Mouse (Mus musculus): ENCODE data around the gene Psrc1.

Gene Psrc1

DNA sequence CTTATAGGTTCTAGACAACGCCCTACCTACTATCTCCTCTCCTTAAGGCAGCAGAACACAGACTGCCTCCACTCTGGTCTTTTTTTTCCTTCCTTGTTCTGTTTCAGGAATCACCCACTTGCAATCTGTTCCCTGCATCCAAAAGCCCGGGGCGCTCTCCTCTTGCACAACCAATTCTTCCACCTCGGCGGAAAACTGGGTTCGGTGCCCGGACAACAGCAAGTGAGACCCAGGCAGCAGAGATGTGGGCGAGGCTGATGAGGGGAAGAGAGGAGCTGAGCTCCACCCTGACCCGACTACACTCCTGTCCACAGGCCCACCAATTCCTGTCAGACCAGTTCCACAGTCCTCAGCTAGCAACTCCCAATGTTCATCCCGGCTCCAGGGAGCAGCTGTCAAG, 2.5 kb downstream of the Psrc1 start:
- no peak for DNase-seq (ENCODE audit: low spot score)

DNA sequence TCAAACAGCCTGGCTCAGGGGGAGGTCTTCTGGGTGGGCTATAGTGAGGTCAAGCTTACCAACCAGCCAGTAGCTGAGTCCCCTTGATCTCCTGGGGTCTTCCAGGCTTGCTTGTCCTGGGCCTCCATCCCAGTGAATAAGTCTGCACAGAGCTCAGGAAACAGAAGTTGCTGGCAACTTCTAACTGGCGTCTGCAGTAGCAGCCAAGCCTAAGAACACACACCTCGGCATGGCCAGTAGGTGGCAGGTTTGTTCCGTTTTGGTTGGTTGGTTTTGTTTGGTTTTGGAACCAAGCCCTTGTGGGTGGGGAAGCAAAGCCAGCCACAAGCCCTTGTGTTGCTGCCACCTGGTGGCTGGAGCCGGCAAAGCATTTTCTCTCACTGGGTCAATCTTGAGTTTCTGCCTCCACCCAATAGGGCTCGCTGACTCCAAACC, 5.5 kb downstream of the Psrc1 start:
- DNase-seq (ENCODE audit: low spot score) = peak; percentile 98

DNA sequence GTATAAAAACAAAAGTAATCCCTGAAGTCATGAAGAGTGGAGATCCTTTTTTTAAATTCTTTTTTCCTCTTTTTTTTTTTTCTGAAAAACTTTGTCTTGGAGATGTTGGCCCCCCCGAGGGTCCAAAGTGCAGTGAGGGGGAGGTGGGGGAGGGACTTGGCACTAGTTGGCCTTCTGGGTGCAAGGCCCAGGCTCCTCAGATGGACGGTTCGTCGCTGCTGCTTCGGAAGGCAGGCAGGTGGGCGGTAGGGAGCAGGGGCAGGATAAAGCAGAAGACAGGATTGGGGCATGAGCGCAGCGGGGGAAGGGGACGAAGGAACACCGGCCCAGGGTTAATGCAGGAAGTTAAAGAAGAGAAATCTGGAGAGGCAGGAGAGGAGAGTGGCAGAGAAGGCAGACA, 8.7 kb downstream of the Psrc1 start:
- no peak for DNase-seq (ENCODE audit: low spot score)

DNA sequence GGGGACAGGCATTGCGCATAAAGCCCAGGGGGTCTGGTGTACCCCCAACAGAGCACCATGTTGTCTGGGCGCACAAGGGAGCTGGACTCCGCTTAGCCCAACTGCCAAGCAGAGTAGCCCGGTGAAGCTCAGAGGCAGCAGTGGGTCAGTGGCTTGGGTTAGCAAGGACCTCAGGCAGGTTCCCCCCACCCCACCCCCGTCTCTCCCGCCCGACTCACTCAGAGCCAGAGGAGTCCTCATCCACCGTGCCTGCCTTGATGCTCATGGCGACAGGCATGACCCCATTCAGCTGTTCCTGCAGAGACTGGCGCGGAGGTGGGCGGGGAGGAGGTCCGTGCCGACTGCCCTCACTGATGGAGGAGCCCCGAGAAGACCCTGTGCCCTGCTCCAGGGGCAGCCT, 9.2 kb downstream of the Psrc1 start:
- DNase-seq (ENCODE audit: low spot score) = no peak

DNA sequence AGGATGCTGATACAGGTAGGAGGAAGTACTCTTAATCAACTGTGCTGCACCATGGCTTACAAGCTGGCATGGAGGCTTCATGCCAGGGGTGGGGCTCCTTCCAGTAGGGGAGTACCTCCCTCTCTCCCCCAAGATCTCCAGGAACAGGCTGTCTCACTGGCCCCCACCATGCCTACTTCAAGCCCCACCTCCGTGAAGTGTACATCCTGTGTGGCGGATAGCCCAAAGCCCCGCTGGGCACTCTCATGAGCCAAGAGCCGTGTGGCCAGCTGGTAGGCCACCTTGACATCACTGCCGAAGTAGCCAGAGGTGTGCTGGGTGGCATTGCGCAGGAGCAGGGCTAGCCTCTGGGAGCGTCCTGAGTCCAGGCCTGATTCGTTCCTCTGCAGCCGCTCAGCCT, 14.6 kb downstream of the Psrc1 start:
- DNase-seq (ENCODE audit: low spot score) = no peak

DNA sequence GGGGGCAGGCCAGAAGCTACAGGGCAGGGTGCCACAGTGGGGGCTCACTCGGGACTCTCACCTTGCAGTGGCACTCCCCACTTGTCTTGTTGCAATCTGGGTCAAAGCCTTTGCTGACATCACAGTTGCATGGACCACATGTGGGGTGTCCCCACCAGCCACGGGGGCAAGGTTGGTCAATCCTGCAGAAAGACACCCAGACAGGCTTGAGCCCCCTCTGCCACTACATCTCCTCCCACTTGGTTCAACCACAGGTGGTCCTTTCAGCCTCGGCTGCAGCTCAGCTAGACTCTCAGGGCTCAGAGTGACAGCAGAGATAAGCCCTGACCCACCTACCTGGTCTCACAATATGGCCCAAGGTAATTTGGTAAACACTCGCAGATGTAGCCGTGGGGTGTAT, 16.8 kb downstream of the Psrc1 start:
- DNase-seq (ENCODE audit: low spot score) = no peak

DNA sequence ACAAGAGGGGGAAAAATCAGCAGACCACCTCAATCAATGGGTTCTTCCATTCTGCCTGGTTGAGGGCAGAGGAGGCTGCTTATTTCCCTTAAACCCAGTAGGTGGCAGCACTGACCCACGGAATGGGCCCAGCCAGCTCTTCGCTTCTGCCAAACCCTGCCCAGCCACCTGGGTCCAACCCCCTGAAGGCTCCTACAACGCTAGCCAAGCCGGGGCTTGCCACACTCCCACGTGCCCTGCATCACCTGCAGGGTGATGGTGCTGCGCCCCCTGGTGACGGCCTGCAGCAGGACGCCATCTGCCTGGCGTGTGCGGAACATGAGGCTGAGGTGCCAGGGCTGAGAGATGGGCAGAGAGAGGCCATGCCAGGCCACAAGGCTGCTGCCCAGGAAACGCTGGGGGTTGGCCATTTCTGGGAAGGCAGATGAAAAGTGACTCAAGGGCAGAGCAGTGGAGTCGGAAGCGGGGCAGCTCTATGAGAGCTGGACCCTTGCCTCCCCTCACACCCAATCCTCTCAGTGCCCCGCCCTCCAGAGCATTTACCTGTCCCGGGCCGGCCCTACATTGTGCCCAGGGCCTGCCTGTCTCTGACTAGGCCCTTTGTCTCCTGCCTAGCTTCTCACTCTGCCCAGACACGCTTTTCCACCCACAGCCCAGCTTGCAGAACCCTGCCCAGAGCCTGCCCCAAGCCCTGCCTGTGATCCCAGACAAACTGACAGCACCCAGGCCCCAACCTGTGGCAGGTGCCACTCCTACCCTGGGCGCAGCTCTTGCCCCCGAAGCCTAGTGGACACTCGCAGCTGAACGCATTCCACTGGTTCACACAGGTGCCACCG, 18.3 kb downstream of the Psrc1 start:
- peak; percentile 93 for DNase-seq (ENCODE audit: low spot score)

DNA sequence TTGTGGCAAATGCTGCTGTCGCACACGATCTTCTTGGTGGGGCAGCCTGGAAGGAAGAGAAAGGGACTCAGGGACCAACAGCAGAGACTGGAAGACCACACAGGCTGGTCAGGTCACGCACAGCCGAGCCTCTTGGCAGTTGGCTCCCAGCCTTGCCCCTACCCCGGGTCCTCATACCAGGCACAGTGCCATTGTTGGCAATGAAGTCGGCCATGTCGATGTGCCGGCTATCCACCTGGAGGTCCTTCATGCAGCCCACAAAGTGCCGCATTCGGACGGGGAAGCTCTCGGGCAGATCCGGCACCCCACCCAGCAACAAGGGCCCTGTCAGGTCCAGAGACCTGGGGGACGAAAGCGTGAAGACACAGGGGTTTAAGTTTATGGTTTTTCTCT, 18.9 kb downstream of the Psrc1 start:
- no peak for DNase-seq (ENCODE audit: low spot score)

DNA sequence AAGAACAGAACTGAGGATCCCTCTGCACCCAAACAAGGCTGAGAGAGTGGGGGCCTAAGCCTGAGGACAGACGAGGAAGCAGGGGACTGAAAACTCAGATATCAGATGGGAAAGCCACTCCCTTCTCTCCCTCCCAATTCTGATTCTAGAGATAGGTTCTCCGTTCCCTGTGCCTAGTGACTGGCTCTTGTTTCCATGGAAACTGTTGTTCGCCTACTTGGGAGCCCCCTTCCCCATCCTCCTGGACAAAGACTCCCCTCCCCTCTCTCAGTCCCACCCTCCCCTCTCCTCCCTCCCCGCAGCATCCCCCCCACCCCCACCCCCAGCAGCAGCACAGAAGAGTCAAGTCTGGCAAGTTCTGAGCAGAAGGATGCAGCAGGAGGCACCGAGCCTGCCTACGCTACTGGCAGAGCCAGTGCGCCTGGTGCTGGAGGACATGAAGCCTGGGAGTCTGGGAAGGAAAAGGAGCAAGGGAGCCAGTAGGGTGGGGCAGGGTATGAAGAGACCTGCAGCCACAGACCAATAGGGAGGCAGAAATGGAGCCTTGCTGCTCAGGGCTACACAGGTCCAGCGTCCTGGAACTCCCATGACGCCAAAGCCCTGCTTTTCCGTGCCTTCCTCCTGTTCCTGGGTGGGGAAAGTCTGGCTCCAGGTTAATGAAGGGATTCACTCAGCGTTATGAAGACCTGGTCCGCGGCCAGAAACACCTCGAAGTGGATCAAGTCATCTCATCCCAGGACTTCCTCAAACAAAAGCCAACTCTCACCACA, 22.1 kb downstream of the Psrc1 start:
- DNase-seq (ENCODE audit: low spot score) = no peak

DNA sequence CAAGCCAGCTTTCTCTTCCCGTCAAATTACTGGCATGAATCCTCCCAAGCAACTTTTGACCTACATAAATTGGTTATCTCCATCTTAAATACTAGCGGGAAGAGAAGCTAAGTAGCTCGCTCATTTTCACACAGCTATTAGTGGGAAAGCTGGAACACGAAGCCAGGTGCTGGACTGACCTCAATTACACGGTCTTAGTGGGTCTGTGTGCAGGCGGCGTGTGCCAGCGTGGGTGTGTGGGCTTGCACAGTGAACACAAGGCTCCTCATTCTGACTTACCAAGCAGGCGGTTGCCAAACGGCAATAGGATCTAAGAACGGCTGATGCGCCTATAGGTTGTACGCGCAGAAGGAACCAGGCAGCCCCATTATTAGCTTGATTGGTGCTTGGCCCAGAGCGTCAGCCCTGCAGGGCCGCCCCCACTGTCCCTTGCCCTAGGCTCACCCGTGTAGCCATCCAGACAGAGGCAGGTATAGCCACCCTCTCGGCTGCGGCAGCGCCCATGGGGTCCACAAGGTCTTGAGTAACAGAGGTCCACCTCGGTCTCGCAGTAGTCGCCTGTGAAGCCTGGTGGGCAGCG, 22.8 kb downstream of the Psrc1 start:
- no peak for DNase-seq (ENCODE audit: low spot score)

DNA sequence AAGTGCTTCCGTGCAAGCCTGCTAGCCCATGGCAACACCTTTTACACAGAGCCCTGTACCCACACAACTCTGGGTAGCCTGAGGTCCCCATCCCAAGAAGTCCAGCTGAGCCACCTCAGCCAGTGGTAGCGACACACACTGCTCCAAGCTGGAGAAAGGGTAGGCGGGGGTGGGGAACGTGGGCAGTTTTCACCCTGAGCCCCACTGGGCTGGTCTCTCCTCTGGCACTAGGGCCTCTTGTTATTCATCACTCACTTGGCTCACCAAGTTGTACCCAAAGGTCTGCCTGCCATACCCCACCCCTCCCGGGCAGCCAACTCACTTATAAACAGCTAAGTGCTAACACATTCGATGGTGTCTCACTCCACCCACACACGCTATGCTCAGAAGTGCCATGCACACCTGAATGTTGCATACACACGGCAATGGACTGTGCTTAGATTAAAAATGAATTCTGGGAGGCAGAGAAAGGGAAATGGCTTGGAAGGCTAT, 24.9 kb downstream of the Psrc1 start:
- DNase-seq (ENCODE audit: low spot score) = no peak

DNA sequence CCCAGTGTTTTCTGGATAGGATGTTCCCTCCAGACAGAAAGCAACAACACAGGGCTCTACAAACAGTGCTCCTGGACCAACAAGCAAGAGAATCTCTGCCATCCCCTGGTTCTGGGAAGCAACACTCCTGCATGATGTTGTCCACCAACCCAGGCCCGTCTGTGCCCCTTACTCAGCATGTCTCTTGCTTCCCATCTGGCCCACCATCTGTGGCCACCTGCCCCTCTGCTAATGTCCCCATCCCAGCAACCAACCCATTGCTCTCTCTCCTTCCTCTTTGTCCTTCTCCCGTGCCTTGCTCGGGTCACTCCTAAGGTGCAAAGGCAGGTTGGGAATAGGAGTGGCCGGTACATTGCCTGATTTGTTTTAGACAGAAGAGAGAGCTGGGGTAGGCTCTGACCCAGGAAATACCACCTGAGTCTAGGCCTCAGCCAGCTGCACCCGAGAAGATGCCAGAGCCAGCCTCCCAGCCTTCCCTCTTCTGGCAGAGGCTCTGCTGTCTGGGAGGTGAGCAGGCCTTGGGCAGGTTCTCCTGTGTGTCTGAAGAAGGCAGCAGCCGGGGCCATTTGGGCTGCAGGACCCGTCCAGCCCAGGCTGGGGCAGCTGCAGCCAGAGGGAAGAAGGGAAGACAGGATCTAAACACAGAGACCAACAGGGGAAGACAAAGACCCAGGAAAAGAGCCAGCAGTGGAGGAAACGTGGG, 26.2 kb downstream of the Psrc1 start:
- no peak for DNase-seq (ENCODE audit: low spot score)

DNA sequence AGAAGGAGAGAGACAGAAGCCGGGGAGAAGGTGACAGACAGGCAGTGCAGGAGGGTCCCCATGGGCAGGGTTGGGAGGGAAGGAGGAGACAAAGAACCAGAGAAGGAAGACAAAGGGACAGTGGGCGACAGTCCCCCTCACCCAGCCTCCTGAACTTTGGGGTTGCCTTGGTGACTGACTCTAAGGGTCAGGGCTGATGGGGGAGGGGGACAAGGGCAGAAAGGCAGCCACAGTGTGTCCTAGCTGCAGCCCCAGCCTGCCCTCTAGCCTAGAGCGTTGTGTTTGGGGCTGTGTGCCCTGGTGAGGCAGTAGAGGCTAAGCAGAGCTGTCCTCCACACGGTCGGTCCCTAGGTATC, 26.7 kb downstream of the Psrc1 start:
- DNase-seq (ENCODE audit: low spot score) = no peak

DNA sequence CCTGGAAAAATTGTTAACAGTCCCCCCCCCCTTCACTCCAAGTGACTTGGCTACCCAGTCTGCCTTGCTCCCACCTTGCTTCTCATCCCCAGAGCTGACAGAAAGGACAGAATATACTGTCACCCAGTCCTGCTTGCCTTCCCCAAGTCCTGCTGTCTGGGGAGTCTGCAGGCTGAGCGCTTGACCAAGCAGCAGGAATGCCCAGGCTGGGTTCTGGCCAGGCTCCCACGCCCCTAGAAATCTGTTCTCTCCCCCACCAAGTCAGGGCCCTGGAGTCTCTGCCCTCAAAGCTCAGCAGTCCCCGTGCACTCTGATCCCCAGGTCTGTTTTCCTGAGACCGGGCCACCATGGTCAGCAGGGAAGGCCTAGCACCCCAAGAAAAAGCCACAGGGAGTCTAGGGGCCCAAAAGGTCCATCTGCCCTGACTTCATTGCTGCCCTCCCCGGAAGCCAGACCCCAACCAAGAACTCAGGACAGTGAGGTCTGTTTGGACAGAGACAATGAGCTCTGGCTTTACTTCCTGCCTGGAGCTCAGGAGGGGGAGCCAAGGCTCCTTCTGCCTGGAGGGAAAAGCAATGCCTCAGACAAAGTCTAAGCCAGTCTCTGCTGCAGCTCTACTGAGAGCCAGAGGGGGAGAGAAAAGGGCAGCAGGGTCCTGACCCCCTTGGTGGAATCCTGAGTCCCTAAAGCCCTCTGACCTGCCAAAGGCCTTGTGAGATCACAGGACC, 27.6 kb downstream of the Psrc1 start:
- no peak for DNase-seq (ENCODE audit: low spot score)

DNA sequence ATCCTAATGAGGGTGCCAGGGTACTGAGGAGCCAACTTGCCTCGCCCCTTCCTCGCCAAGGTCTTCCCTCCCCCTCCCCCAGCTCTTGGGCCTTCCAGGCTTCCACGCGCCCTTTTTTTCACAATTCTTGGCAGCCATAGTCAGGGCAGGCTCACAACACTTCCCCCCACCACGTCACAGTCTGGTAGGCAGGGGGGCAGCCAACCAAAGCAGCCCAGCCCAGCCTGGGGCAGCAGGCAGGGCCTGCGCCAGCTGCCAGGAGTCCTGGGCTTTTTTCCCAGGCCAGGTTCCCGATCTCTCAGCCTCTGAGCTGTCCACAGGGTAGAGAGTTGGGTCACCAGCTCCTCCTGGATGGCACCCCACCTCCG, 28.1 kb downstream of the Psrc1 start:
- peak; percentile 28 for DNase-seq (ENCODE audit: low spot score)

DNA sequence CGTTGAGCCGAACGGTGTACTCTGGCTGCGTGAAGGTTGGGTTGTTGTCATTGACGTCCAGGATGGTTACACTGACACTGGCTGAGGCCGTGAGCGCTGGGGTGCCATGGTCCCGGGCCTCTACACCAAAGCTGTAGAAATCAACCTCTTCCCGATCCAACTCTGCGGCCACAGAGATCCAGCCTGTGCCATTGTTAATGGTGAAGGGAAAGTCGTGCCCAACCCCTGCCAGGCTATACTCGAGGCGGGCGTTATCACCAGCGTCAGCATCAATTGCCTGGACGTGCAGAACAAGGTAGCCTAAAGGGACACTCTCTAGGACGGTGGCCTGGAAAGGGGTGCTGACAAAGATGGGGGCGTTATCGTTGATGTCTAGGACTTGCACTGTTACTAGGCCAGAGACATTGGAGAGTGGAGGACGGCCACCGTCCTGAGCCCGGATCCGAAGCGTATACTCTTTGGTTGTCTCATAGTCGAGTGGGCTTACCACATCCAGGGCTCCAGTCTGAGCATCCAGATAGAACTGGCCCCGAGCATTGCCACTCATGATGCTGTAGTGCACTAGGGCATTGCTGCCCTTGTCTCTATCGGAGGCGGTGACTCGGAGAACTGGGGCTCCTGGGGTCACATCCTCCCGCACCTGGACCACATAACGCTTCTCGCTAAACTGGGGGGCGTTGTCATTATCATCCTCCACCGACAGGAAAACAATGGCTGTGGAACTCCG, 30.2 kb downstream of the Psrc1 start:
- no peak for DNase-seq (ENCODE audit: low spot score)

DNA sequence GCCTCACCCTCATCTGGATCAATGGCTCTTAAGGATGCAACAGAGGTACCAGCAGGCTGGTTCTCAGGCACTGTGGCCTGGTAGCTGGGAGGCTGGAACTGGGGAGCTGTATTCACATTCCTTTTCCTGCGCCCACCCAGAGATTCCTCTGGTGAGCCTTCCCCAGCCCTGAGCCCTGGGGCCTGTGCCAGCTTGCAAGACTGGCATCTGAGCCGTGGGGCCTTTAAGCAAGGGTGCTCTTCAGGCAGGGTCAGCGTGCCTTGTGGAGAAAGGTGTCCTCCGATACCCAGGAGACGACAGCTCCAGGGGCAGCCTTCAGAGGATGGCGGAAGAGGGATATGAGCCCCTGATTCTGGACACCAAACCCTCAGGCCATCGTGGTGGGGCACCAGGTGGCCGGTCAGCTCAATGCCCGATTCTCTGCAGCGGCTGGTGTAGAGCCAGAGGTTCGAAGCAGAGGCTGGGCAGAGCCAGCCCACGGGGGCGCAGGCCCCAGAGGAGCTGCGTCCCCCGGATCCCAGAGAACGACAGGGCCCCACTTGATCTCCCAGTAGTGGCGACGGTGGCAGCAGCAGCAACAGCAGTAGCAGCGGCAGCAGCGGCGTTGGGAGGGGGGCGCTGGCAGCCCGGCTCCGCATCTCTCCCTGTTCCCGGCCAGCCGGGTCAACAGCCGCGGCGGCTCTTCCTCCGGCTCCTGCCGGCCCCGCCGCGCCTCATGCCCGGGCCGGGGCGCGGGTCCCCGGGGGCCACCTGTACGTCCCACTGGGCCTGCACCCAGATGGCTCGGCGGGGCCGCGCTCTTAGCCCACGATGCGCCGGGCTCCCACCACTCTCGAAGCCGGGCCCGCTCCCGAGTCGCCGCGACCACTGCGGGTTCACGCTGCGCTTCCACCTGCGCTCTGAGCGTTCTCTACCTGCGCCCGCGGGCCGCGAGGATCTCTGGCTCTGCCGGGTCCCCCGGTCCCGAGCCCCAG, 31.5 kb downstream of the Psrc1 start, which contains the start of gene Celsr2:
Gene Celsr2 (minus strand): TSS at position 696 of the 974 bp plus-strand sequence.
- DNase-seq (ENCODE audit: low spot score) = peak; percentile 32

DNA sequence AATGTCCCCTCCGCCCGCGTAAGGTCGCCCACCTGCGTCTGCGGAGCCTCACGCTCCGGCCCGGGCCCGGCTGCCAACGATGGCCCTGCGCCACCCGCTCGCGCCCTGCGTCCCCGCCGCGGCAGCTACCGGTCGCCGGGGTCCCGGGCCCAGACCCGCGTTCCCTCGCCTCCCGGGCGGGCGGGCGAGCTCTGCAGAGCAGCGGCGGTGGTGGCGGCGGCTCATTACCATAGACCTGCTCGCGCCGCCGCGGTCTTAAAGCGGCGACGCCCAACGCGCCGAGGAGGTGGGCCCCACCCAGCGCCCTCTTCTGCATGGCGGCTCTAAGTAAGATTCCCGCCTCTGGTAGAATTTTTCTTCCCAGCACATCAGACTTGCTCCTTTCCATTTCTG, 32.2 kb downstream of the Psrc1 start:
- DNase-seq (ENCODE audit: low spot score) = peak; percentile 77

DNA sequence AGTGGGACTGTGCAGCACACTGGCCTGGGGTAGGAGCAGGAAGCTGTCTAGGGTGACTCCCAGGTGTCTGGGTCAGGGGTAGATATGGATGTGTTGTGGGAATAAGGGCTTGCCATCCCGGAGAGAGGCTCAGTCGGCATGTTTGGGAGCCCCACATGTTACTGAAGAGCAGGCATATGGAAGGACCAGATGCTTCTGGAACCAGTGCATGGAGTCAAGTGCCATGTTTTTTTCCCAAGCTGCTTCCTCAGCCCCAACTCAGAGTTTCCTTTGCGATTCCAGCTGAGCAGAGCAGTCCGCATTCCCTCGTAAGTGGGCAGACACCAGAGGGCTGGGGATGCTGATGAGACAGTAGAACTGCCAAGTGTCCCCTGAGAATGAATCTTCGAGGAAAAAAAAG, 39.4 kb downstream of the Psrc1 start:
- DNase-seq (ENCODE audit: low spot score) = no peak

Data from urinary bladder, postnatal 14 days (tissue).